Mouse (Mus musculus): ENCODE data around the gene Shisa8.

Shisa8 gene

GRCm38 (mm10) chr15:82203611-82204351 lies 8.8 kb downstream of the Shisa8 start:
- no peak for DNase-seq

GRCm38 (mm10) chr15:82203090-82203489 lies 9.5 kb downstream of the Shisa8 start:
- no peak for DNase-seq

- no peak for DNase-seq
These were observed 10.5 kb downstream of the Shisa8 start for GRCm38 (mm10) chr15:82202086-82202485.

- peak in 1 of 2 experiments; percentile 22 for DNase-seq
These were observed 13.1 kb downstream of the Shisa8 start for GRCm38 (mm10) chr15:82199546-82199945.

GRCm38 (mm10) chr15:82198342-82198741 lies 14.3 kb downstream of the Shisa8 start:
- DNase-seq: no peak

DNA sequence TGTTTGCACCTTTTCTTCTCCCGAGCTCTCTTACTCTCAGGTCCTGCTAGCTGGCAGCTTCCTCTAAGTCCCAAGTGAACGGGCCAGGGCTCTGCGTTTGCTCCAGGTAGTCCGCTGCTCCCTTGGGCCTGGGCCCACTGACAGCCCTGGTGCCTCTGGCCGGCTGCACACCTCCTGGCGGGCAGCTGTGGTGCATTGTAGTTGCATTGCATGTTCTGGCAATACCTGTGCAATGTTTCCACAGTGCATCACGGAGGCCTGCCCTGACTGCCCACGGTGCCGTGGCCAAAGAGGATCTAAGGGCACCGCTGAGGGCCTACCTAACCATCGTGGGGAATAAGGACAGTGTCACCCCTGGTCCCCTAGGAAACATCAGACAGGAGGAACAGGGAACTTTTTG lies 14.7 kb downstream of the Shisa8 start:
- no peak for DNase-seq

DNA sequence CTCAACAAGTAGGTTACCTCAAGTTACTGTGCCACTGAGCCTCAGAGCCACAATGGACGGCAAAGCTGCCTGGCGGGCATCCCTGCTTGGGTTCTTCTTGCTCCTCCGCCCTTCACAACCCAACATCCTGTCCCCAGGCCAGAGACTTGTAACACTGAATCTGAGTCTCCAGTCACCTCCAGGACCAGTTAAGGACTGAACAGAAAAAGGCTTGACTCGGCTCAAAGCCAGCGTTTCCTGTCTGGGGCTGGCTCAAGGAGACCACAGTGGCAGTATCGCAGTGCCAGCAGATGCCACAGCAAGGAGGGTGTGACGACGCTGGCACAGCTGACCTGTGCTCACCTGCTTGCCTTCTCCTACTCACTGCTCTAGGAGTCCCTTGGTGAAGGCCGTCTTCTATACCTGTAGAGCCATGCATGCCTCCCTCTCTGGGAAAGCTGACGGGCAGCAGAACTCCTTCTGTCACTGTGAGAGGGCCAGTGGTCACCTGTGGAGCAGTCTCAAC lies 15.3 kb downstream of the Shisa8 start:
- DNase-seq: no peak

DNA sequence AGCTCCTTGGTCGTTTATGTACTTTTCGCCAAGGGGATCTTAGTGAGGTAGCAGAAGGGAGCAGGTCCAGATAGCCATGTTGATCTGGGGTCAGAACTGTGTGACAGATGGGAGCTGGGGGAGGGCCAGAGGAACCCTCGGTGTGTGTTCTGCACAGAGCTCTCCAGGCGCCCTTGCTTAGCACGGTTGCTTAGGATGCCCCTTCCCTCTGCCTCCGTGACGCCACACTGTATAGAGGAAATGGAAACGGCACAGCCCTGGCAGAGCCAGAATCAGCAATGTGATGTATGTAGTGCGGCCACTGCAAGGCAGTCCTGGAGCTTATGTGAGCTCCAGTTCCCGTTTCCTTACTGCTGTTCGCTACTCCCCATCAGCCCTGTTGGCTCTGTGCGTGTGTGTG lies 16.3 kb downstream of the Shisa8 start:
- DNase-seq: no peak

- DNase-seq: no peak
These were observed 20.0 kb downstream of the Shisa8 start for GRCm38 (mm10) chr15:82192617-82193016.

- peak; percentile 44 to 77 for DNase-seq
These were observed 24.0 kb downstream of the Shisa8 start for GRCm38 (mm10) chr15:82188481-82189240.

GRCm38 (mm10) chr15:82187924-82188323 lies 24.7 kb downstream of the Shisa8 start:
- DNase-seq: no peak

DNA sequence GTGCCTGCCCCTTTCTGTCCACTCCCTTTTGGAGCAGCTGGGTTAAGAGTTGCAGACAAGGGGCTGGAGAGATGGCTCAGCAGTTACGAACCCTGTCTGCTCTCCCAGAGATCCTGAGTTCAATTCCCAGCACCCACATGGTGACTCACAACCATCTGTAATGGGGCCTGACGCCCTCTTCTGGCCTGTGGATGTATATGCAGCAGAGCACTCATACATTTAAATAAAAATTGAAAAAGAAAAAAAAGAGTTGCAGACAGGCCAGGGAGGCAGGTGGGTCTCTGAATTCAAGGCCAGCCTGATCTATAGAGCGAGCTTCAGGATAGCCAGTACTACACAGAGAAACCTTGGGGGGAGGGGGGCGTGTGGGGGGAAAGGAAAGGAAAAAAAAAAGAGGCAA lies 25.2 kb downstream of the Shisa8 start:
- DNase-seq: no peak

- DNase-seq: no peak
These were observed 25.7 kb downstream of the Shisa8 start for GRCm38 (mm10) chr15:82186931-82187330.

GRCm38 (mm10) chr15:82186131-82186530 lies 26.5 kb downstream of the Shisa8 start:
- peak; percentile 27 to 37 for DNase-seq

DNA sequence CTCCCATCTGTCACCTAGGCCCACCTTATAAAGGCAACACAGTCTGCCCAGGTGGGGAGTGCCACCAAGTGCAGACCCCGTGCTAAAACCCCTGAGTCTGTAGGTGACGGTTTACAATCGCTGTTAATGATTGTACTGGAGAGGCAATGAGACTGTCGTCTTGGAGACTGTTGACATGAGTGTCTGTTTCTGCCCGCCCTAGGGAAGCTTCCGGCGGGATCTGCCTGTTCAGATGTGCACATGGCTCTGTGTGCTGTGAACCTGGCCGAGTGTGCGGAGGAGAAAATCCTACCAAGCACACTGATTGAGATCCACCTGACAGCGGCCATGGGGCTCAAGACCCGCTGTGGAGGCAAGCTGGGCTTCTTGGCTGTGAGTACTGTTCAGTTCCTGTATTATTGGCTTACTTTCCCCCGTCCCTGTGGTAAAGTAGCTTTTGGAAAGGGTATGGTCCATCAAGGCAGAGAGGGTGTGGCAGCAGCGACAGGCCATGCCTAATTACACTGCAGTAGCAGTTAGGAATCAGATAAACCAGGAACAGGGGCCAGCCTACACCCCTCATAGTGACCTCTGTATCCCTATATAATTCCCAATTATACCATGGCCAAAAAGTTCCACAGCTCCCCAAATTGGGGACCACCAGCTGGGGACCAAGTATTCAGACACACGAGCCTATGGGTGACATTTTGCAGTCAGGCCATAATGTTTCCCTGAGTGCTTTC lies 27.4 kb downstream of the Shisa8 start:
- DNase-seq: peak; percentile 42 to 47

- DNase-seq: peak; percentile 76 to 87
These were observed 28.0 kb downstream of the Shisa8 start for GRCm38 (mm10) chr15:82184656-82185055.

- DNase-seq: peak; percentile 71 to 82
These were observed 28.4 kb downstream of the Shisa8 start for GRCm38 (mm10) chr15:82184183-82184582.

- no peak for DNase-seq
These were observed 29.0 kb downstream of the Shisa8 start for GRCm38 (mm10) chr15:82183596-82183995.

GRCm38 (mm10) chr15:82182311-82182710 lies 30.3 kb downstream of the Shisa8 start:
- DNase-seq: no peak

DNA sequence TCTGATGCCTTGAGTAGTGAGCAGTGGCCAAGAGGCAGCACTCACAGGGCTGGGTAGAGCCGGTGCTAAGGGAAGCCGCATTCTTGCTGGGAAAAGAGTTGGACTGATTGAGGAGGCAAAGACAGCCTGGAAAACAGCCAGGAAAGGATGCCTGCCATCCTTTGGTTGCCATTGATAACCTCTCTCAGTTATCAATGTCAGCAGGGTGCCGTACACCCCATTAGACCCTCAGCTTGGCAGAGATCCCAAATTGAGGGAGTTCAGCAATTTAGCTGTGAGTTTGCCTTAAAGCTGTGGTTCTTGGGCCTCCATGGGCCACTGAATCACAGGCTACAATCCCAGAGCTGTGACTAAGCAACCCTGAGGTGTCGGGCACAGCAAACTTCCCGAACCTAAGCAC lies 31.5 kb downstream of the Shisa8 start:
- DNase-seq: no peak

GRCm38 (mm10) chr15:82177743-82178290 lies 34.8 kb downstream of the Shisa8 start:
- no peak for DNase-seq

GRCm38 (mm10) chr15:82175091-82175490 lies 37.5 kb downstream of the Shisa8 start:
- no peak for DNase-seq

- DNase-seq: no peak
These were observed 40.0 kb downstream of the Shisa8 start for GRCm38 (mm10) chr15:82172648-82173047.
